Mouse (Mus musculus) R1 (cell line): ENCODE data around the gene Tmprss7.
A peak's percentile ranks its signal among the peaks of the same experiment; 100 is the strongest.

Source experiments
- DNase-seq: peaks from one replicate; pipeline ENCODE4 v3.0.0-alpha.2; 2018; ENCODE audit warnings: low read depth, low spot score

Tmprss7 gene

DNA sequence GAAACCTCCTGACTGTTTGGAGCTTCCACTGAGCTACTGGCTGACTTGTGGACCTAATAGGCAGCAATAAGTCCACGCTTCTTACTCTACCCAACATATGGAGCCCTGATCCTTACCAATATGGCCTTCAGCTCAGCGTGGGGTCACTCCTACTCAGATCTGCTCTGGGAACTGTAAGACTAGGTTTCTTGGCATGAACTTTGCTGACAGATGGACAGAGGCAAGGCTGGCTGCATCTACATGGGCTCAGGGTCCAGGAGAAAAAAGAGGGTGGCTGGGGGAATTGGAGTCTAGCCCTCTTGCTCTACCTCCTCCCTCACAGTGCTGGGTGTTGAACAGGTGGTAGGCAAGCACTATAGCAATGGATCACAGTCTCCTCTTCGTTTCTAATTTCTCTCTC, 6.6 kb downstream of the Tmprss7 start:
- no peak for DNase-seq

DNA sequence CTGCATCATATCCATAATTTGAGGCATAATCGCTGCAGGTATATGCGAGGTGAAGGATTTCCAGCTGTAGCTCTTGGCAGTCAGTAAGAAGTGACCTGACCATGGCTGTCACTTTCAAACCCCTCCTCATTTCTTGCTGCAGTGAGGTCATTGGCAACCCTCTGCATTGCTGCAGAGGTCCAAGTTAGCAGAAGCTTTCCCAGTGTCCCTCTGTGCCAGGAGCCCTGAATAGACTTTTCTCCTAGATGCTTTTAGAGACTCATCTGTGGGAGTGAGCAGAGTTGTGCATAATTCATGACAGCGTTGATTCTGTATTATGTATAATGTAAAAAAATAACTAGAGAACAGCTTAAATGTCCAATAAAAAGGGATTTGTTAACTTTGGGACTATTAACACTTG, 8.2 kb downstream of the Tmprss7 start:
- DNase-seq: no peak

DNA sequence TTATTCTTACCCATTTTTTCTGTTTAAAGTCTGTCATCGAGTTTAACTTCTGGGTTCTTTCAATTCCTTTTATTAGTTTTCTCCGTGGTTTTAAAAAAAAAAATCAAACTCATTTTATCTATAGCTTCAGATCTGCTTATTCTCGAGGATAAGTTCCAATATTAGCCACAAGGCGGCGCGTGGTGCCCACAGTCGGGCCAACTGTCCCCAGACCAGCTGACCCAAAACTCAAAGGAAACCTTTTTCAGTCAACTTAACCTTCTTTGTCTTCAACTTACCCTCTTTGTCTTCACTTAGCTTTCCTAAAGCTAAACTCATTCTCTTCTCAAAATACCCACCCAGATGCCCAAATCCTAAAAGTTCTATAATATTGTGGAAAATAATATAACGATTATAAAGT, 8.6 kb downstream of the Tmprss7 start:
- peak; percentile 46 for DNase-seq

DNA sequence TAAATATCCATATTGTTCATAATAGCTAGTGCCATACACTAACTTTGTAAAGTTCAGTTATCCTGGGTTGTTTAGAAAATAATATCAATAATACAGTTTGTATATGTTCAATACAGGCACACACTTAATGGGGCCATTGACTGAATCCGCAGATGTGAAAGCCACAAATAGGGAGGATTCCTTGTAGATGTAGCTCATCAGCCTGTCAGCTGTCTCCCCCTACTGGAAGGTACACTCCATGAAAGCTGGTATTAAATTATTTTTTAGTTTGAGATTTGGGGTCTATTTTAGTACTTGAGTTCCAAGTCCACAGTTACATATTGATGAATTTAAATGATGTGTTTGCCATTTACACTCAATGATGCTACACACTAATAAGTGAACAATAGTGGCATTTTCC, 17.0 kb downstream of the Tmprss7 start:
- DNase-seq: peak; percentile 40

DNA sequence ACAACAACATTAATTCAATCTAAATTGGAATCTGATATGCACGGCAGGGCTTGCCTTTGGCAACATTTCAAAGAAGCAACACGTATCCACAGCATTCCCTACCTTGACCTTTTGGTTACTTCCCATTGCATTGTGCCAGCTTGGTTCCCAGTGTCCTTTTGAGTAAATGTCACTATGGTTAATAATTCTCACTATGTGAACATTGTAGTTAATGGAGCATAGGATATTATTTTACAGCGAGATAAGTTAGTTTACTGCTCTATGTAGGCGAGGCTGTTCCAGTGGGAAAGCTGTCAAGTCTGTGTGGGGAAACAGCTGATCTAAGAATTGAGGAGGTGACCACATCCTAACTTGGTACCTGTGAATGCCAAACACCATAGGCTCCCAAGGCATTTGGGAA, 23.5 kb downstream of the Tmprss7 start:
- DNase-seq: no peak

DNA sequence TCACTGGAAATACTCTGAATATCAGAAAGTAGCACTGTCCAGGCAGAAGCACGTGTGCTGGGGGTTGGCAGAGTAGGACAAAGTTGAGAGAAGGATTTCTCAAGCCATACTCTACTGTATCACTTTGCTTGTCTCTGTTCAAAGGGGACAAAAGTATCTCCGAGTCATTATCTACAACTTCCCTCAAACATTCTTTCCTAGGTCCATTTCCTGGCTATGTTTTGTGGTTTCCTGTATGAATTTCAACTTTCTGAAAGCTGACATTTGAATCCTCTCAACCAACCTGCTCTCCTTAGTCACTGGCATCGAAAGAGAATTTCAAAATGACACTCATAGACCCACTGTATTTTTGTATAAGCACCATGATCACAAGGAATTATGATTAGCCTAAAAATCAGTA, 25.3 kb downstream of the Tmprss7 start:
- DNase-seq: no peak

DNA sequence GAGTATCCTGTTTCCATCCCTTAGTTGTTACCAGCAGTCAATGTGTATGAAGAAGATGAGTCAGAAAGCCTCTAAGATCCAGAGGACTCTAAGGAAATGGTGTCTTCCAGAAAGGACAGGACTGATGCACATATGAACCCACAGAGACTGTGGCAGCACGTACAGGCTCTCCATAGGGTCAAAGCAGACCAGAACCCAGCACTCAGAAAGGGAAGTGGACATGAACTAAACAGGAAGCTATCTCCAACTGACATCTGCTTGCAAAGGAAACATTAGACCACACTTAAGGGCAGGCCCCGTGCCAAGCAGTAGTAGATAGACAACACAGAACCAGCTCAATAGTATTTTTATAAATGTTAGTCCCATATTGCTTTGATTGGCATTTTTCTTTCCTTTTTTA, 27.3 kb downstream of the Tmprss7 start:
- DNase-seq: no peak

DNA sequence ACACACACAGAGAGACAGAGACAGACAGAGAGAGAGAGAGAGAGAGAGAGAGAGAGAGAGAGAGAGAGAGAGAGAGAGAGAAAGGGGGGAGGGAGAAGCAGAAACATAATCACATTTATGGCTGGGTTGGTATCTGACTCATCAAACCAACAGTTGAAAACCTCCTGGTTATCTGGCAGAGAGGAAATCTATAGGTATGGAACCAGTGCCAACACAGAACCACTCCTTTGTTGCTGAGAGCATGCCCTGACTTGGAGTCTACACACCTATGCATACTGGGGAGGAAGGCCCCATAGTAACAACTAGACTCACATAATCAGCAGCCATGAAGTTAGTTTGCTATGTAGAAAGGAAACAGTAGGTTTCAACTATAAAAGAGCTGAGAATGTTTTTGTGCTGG, 31.1 kb downstream of the Tmprss7 start:
- DNase-seq: no peak

DNA sequence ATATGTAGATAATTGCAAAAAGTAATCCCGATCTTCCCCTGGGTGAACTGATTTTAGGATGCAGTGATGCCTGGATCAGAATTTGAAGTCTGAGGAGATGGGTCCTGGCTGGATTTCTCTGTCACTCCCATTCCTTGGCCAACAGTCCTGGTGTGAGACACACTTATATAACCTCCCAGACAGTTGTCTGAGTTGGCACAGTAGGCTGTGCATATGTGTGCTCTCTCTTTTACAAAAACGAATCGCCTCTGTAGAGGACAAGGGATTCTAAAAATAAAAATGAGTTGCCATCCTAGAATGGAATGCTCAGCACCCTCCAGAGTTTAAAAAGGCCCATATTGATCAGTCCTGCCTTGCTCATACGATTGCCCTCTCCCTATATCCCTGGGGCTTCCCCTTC, 33.9 kb downstream of the Tmprss7 start:
- no peak for DNase-seq

DNA sequence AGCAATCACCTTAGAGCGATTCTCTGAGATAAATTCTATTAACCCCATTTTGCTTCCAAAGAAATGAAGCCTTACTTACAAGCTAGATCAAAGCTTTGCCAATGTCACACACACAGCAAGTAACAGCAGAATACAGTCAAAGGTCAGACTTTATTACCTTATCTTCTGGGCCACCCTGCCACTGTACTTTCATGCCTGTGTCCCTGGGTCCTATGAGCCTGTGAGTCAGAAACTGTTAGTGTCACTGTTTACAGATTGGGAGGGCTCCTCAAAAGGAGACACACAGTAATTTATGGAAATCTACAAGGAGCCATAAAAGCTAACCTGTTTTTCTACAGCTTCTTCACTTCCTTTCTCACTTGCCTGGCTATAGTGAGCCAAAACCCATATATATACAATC, 35.2 kb downstream of the Tmprss7 start:
- DNase-seq: no peak

DNA sequence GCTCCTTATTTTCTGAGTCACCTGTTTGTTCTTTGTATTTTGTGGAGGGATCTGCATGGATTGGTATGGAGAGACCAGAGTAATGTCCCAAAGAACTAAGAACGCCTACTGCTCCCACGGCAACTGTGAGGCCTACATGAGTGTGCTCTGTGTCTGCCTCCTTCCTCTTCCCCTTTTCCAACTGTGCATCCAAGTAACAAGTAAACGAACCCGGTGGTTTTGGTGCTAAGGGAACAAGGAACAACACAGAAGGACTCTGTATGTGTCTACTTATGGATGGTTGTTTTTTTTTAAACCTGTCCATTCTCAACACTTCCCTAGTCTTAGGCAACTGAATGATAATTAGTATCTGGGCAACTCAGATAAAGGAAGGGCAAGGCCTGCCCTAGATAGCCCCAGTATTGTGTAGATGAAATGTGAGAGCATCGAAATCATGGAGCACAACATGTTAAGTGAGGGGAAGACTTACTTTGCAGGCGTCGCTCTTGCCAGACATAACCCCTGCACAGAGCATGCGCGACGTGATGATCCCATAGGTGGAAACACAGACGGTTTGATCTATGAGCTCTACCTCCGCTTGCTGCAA, 35.8 kb downstream of the Tmprss7 start:
- DNase-seq: no peak

DNA sequence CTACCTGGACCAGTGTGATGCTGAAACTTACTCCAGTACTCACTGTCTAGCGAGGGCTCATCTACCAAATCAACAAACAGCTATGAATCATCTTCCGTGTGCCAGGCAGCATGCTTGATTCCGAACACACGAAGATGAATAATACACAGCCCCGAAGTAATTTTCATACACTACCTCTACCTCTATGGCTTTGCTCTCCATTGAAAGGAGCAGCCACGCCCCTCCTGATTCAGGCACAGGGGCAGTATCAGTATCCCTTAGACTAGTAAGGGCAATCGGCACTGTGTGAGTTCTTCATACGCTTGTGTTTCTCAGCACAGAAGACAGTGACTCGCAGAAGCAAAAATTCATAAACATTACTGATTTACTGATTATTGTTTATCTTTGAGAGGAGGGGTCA, 39.0 kb downstream of the Tmprss7 start:
- no peak for DNase-seq

DNA sequence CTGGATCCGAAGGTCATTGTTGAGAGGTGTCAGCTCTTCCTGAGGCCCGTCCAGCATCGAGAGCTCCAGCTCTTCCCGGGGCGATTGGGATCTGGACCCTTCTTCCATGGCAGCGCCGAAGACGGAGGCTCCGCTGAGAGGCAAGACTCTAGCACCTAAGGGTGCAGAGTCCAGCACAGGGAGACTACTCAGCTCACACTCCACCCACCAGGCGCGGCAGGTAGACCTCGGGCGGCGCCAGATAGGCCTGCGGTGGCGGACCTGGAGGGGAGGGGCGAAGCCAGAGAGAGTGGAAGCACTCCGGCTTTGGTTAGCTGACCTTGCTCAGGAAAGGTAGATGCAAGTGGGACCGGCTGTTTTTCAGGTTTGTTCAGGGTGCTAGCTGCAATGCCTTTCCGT, 39.5 kb downstream of the Tmprss7 start, which contains the start of gene BC016579:
BC016579 (minus strand) TSS at position 135 of the 399 bp plus-strand sequence.
- peak; percentile 28 for DNase-seq

DNA sequence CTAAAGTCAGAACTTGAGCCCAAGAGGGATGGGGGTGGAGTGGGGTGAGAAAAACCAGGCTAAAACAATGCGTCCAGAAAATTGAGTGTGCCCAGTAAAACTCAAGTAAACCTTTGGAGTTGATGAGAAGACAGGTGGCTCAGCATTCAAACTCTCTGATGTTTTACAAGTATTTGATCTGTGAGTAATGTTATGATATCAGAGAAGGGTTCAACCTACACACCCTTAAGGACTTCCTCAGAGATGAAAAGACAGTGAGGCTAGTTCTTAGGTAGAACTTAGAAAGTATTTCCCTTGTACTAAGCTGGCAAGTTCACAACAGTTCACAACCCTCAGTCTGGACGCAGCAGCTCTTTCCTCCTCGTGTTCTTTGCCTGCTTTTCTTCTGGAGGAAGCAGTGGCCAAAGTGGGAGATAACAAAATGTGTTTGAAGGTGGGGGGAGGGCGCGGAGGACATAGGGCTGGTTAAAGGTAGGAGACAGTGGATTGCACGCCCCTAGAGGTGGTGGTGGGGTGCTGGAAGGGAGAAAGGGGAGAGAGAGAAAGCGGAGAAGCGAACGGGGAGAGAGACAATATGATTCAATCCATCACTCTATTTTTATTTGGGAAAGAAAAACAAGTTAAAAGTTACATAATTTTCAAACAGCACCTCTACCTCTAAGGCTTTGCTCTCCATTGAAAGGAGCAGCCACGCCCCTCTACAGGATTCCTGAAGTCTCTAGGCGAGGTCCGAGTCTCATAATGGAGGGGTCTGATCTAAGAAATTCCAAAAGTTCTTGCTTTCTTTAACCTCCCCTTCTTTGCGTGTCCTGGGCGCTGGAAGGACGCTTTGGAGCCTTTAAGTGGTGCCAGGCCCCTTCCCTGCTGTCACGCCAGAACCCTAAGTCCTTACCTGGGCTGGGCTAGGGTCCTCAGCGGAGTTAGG, 40.2 kb downstream of the Tmprss7 start:
- DNase-seq: peak; percentile 59

DNA sequence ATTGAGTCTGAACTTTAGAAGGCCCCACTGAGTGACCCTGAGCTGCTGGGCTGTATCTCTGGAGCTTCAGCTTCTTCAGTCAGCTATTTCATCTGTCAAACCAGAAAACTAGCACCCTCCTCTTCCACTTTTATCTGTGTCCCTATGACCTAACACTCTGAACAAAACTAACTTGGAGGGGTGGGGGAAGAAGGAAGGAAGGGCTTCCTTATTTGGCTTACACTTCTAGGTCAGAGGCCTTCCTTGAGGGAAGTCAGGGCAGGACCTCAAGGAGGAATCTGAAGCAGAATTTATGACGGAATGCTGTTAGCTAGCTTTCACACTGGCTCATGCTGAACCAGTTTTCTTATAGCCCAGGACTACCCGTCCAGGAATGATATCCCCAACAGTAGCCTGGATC, 42.0 kb downstream of the Tmprss7 start:
- DNase-seq: no peak

DNA sequence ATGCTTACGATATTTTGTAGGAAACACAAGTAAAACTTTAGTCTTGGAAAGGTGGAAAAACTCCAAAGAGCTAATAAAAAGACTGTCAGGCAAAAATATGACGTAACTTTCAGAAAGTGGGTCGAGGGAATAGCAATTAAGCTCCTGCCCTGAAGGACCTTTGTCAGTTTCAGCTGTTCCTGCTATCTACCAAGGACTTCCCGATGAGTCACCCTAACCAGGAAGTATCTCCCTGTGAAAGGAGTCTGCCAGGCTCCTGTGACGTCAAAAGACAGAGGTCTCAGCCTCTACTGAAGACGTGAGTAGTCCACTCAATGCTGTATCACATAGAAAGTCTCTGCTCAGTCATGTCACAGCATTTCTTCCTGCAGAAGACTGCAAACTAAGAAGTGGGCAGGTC, 49.1 kb downstream of the Tmprss7 start:
- DNase-seq: no peak

DNA sequence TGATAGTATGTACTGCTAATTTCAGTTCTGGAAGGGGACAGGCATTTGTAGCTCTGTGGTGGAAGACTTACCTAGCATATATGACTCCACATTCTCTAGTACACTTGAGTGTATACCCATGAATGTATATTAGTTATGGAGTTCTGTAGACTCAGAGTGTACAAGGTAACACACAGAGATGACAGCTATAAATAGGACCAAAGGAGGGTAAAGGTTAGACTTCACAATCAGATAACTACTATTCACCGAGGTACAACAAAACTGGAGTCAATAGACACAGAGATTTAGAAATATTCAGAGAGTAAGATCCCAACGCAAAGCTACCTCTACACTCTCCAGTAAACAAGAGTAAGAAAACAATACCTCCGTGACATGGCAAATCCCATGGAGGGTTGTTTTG, 49.5 kb downstream of the Tmprss7 start:
- no peak for DNase-seq

DNA sequence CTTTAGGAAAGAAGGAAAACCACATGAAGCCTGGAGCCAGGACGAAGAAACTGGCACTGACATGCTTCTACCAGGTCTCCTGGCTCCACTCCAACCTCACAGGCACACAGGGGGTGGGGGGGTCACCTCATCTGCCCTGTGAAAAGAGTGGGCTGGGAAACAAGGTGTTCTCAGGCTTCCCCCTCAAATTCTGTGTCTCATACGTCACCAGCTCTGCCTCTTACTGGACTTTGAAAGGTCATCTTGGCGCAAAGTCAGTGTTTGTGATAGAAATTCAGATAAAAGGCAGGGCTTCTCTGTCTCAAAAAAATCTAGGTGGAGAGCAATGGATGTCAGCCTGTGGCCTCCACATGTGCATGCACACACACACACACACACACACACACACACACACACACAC, 52.2 kb downstream of the Tmprss7 start:
- DNase-seq: no peak

DNA sequence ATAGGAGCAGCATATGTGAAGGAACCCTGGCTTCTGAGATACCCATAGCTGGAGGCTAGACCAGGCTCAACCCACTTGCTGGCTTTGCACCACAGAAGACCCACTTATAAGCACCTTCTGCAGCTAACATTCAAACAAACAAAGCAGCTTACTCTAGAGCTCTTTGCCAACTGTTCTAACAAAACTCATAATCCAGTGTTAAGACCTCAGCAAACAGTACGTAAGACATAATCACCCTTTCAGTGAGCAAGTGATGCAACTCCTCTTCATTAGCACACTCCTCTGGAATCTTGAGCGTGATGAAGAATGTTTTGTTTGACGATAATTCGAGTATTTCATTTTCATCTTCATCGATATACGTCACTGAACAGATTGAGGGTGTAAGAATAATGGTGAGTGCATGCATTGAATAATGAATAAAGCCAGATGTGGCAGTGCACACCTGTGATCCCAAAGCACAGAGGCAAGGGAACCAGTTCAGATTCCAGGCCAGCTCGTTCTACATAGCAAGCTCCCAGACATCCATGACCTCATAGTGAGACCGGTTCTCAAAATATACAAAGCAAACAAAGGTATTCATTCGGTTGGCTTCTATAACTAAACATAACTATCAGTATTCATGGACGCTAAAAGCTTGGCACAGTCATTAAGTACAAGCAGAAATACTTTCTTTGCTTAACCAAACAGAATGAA, 53.2 kb downstream of the Tmprss7 start:
- no peak for DNase-seq

DNA sequence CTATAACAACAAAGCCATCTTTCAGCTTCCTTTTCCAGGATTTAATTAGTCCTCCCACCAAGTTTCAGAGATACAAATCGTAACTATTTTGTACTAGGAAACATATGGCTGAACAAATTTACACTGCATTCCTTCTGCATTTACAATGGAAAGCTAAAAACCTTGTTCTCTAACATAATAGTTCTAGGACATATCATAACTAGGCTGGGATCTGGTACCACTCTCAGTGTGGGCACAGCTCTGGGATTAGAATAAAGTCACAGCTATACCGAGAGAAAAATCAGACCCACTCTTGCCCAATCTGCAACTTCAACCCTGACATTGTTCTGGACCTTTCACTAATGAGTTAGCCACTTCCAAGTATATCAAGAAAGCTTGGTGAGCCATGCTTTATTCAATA, 57.6 kb downstream of the Tmprss7 start:
- DNase-seq: no peak

DNA sequence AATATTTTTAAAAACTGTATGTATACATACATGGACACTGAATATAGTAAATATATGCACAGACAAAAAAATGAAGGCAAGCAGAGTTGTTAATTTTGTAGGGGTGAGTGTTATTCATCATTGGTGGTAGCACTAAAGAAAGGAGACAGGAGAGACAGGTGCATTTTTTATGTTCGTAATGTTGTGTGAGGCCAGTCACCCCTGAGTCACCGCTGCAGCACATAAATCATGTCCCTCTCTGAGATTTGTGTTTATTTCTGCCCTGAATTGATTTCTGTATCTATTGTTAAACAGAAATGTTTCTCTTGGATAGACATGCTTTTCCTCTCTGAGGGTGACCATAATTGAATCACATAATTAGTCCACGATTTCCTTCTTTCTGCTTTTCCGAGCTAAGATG, 61.0 kb downstream of the Tmprss7 start:
- DNase-seq: no peak

DNA sequence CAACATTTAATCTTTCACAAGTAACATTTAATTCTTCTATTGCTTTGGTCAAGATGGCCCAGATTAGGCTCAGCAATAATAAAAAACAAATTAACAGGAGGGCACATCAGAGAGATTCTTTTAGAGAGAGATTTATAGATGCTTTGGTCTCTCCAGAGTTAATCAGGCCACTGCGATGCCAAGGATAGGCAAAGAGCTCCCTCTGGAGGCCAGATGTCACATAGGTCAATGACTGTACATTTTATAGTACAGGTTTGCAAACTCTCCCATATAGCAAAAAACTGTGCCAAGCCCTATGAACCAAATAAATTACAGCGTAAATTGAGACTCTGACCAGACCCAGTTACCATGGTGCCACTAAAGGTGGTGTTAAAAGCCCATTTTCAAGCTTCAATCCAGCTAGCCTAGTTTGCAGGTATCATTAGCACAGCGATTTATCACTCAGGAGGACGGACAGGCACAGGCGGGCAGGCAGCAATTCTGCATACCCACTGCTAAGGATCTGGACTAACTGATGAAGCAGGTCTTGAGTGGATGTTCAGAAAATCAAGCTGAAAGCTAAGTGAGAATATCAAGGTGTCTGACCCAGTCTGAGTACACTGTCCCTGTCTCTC, 63.0 kb downstream of the Tmprss7 start:
- DNase-seq: peak; percentile 55
